Mouse (Mus musculus): Measurements from ENCODE around the gene Pde4d.

The Pde4d gene

DNA sequence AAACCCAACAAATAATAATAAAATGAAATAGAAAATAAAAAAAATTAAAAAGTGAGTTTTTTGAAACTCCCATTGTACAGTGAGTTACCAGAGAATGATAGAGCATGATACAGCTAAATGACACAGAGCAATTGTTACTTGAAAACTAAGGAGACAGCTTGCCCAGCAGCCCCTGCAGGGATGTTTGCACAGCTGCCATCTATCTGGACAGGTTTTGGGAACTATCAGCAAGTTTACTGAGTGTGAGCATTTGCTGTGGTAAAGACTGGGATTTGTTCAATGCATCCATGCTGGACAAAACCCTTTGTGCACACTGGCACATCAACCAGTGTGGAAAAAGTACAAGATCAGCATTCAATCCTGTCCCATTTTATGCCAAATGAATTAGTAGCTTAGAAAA is 843.3 kb downstream of the Pde4d start:
- DNase-seq (ENCODE audit: low spot score in 2 of 2) = no peak

DNA sequence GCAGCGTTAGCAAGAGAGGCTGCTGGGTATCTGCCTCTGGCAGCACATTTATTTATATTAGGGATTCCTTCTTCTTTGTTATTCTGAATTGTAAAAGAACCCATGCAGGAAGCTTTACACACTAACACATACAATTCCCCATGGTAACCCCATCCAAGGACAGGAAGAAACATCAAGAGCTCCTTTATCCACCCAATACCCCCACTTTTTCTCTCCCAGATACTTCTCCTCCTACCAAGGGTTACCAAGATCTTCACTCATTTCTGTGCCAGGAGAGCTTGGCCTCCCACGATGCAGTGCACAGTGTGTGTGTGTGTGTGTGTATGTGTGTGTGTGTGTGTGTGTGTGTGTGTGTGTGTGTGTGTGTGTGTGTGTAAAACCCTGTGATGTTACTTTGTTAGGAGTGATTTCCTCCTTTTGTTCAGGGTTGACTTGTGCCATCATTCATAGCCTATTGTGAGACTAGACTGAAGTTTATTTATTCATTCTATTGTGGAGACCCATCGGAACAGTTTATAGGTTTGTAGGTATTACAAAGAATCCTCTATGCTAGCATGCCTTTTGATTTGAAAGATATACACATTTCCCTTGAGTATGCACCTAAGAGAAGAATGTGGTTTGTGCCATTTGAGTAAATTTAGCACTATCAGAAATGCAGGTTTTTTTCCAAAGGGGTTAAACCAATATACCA is 846.7 kb downstream of the Pde4d start:
- DNase-seq (ENCODE audit: low spot score in 2 of 2) = no peak

DNA sequence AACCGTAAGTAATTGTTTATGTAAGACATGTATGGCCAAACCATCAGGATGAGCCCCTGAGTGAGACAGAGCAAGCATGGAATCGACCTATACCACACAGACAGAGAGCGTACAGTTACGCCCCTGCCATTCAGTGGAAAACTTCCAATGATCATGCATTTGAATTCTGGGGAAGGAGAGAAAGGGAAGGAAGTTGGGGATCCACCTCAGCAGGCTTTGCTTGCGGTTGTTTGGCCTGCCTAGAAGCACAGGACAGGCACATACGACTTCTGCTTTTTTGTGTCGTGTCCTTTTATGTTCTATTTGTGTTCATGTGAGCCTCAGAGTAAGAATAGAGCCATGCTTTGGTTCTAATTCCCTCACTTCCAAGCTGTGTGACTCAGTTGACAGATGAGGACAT is 849.1 kb downstream of the Pde4d start:
- DNase-seq (ENCODE audit: low spot score in 2 of 2) = no peak

DNA sequence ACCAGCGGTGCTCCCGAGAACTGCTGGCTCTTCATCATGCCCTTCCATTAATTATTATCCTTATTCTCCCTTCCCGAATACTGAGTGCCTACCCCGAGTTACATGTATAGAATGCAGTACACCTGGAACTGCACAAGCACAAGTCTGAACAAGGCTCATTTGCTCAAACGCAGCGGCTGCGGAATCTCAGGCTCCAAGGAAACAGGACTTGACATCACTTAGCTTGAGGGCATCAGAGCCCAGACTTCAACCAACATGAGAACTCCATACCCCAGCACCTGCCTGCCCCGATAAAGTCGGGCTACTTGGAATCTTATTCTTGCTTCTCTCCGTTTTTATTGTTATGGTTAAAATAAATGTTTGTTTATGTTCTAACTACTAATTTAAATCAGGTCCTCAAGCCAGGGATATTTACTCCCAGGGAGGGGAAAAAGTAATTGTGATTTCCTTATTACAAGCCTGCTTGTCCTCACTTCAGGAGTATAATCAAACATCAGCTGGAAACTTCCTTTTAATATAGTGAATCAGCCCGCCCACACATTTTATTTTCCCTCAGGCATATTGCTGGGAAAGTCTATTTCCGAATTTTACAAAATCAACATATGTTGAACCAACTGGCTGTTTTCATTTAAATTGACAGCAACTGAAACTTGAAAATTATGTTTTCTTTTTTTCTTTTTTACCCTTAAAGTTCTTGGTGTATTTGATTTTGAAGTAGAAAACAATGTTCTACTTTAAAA is 849.9 kb downstream of the Pde4d start:
- no peak for DNase-seq (ENCODE audit: low spot score in 2 of 2)

DNA sequence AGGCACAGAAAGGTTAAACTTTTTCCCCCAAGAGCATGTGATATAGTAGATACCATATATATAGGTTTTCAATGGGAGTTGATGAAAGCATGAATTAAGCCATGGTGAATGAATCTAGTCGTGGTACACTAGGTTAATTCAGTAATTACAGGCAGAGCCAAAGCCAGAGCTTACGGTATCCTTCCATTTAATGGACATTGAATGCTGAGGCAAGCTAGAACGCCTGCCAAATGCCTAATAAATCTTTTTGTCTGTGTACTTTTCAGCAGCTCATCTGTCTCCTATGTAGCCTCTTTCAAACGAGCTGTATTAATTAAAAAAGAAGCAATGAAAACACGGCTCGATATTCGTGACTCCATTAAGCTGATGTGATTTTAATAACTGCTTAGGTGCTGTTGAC is 862.8 kb downstream of the Pde4d start:
- DNase-seq (ENCODE audit: low spot score in 2 of 2) = no peak

DNA sequence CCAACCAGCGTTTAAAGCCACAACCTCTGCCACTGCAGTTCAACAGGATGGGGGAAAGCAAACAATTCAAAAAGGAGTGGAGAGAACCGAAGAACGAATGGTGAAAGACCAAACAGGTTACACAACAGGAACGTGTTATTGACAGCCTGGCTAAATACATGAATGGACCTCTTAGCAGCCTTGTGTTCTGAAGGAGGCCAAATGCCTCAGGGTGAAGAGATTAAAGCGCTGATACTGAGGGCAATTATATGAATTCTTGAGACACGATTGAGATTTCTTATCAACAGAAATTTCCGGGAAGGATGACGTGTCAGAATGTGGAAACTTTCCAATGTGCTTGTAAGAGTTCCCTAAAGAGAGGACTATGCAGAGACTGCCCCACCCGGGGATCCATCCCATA is 865.9 kb downstream of the Pde4d start:
- DNase-seq (ENCODE audit: low spot score in 2 of 2) = no peak

DNA sequence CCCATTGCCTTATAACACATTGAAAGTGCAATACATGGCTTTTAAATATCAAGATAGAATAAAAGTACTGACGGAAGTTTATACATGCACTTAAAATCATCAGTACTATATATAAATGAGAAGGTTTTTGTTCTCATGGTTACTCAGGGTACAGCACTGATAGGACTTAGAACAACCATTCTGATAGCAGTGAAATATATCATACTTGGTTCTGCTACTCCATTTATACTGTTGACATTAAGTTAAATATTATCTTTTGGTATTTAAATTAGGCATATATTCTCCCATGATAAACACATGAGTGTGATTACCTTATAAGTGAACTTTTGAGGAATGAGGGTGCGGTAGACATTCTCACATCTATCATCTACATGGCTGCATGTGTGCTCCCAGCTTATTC is 867.9 kb downstream of the Pde4d start:
- DNase-seq (ENCODE audit: low spot score in 2 of 2) = no peak

DNA sequence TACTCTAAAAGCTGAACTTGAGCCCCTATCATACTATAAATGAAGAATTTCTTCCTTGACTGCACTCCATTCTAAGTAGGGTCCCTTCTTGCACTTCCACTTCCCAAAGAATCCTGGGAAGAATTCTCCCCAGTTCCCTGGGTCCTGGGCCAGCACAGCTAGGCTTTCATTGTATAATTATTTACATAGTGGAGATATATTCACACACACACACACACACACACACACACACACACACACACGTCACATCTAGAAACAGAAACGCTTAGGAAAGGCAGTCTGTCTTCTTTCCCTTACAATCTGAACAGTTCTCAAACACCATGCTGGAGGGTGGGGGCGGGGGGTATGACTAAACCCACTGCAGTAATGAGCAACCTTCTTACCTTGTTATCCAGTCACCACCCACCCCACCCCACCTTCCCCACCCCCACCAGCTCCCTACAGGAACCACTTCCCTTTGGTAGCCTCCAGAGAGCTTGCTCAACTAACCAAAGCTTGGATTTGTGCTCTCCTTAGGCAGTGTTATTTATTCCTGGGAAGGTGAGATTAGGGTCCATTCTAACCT is 868.8 kb downstream of the Pde4d start:
- DNase-seq (ENCODE audit: low spot score in 2 of 2) = no peak

DNA sequence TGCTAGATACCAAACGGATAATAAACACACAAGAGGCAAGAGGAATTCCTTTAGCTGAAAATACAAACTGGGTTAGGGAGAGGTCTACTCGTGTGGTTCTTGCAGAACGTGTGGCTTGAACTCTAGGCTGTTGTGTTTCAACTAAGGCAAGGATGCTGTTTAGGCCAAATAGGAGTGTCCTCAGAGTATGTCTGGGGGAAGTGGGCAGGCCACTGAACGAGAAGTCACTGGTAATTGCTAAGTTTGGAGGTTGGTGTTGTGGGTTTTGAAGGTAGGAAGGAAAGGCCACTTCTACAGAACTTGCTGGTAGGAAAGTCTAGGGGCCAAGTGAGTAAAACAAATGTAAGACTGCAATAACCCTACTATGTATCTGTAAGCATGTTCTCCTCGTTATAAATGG is 876.3 kb downstream of the Pde4d start:
- no peak for DNase-seq (ENCODE audit: low spot score in 2 of 2)

DNA sequence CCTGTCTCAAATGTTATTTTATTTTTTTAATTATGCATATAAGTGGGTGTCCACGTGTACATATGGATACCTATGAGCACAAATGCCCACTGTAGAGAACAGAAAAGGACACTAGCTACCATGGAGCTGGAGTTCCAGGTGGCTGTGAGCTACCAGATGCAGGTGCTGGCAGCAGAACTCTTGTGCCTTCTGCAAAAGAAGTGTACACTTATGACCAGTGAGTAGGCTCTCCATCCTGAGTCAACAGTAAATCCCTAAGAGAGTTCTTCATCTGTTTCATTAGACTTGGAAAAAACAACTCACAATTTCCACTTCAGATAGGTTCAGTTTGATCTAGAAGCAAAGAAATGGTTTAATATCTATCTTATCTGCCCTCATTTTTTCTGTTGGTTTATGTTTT is 881.8 kb downstream of the Pde4d start:
- no peak for DNase-seq (ENCODE audit: low spot score in 2 of 2)

DNA sequence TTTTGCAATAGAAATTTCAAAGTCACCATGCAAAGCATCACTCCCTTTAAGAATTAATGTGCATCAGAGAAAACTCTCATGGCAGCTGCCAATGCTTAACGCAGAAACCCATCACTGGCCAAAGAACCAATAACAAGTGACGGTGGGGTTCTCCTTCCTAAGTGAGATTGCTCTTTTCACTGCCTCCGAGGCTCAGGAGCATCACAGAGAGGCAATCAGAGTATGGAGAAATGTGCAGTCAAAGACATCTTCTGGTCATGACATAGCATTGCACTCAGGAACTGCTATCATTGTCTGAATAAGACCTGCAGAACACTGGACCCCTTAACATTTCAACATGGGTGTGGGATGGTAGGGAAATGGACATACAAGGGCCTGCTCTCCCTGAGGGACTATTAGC is 892.2 kb downstream of the Pde4d start:
- DNase-seq (ENCODE audit: low spot score in 2 of 2) = no peak

DNA sequence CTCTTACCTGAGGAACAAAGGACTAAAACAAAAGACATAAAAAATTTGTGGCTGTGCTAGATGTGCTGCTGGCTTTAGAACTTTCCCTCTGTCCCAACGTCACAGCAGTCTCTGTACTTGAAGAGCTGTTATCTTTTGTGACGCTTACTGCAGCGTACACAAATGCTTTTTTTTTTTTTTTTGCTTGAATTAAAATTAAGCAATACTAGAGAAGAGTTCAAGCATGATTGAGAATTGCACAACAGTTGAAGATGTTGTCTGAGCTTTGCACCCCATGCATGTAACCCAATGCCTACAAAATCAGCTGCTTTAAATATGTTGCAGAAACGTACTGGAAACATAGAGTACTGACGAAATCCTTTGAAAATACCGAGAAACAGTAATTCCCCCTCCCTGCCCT is 892.7 kb downstream of the Pde4d start:
- no peak for DNase-seq (ENCODE audit: low spot score in 2 of 2)

DNA sequence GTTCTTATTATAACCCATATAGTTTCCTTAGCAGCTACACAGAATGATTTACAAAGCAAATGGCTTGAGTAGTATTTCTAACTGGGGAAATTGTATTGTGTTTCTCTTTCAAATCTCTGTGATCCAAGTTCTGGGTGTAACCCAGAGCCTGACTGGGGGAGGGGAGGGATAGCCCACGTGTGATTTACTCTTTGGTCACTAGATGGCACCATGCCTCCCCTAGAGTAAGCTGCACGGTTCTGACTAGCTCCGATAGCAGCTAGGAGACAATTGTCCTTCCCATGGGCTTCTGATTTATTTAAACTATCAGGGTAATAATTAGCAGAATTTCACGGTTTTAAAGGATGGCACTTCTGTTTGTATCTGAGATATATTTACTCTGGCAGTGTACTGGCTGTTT is 893.8 kb downstream of the Pde4d start:
- DNase-seq (ENCODE audit: low spot score in 2 of 2) = peak; percentile 59 to 76

DNA sequence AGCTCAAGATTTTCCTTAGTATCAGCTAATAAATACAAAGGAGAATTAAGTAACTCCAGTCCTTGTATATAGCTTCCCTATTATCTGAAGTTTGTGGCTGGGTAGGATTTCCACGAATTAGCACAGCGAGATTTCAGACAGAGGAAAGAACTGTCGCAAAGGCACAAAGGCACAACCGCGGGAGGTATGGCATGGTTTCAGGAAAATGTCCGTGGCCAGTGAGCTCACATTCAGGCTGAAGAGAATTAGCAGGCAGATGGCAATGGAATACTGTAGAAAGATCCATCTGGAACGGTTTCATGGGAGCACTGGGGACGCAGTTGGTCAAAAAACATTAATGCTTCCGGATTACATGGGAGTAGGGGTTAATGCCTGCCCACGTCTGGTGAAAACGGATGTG is 898.0 kb downstream of the Pde4d start:
- no peak for DNase-seq (ENCODE audit: low spot score in 2 of 2)

DNA sequence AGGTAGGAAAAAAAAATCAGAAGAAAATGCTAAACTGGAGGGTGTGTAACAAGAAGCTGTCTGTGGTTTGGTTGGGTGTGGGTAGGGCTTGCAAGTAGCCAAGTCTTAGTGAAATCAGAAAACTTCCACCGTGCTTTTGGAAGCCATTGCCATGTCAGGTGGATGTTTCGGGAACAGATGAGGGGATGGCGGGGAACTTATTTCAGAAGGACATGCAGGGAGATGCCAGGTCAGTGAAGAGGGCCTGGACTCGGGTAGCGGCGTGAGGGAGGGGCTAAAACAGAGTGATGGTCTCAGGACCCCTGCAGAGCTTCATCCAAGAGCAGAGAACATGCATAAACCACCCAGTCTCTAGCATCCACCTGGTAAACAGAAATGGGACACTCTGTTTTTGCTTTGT is 898.6 kb downstream of the Pde4d start:
- no peak for DNase-seq (ENCODE audit: low spot score in 2 of 2)

DNA sequence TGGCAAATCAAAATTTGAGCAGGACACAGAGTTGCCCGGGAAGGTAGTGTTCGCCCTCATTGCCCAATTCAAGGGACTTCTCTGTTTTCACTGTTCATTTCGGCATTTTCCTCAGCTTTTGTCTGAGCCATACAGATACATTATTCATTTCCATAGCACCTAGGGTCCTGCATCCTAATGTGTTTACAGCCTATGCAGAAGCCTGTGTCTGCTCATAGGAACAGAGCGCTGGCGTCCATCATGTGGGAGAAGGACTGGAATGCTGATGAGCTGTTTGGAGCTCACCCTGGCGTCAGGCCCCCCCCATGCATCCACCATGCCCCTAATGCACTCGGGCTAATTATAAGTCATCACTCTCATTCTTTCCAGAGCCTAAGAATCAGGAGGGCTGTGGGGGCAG is 900.4 kb downstream of the Pde4d start:
- no peak for DNase-seq (ENCODE audit: low spot score in 2 of 2)

DNA sequence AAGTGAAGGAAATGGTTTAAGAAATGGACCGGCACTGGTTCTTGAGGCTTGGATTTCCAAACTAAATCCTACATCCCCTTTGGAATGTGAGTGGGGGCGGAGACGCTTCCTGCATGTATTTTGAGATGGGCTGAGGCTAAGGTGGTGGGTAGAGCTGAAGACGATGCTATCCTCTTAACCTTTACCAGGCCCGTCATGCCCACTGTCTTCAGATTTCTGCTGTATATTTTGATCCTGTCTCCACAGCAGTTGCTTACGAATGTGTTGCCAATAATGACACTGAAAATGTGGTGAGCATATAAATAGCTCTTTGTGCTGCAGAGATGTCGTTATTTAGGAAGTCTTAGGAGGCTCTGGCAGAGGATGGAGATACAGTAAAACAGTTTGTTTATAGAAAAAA is 904.3 kb downstream of the Pde4d start:
- no peak for DNase-seq (ENCODE audit: low spot score in 2 of 2)

DNA sequence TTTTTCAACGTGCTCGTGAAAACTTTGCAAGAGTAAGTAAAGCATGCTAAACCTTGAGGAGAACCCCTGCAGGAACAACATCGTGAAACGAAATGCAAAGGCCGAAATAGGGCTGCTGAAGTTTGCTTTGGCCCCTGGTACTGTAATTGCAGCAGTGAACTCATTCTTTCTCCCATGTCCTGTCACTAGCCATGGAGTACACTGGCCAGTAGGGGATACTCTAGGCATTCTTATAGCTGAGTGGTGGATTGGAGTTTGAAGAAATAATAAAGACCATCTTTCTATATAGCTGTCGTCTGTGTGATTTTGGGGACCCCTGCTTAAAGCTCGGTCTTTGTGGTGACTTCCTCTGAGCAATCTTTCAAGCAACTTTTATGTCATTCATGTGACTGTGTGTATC is 906.5 kb downstream of the Pde4d start:
- DNase-seq (ENCODE audit: low spot score in 2 of 2) = no peak

DNA sequence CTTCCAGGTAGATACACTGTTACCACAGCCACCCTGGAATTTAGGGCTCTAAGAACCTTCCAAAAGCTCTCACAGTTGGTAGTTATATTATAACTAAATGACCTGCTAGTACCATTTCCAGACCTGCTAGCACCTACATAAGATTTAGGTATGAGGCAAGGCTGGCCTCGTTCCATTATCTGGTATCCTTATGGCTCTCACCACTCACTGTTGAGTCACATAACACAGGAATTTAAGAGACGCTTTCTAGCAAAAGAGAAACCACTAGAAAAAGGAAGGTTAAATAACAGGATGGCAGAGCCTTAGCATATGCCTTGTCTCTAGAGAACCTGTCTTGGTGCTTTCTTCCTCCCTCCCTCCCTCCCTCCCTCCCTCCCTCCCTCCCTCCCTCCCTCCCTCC is 910.2 kb downstream of the Pde4d start:
- DNase-seq (ENCODE audit: low spot score in 2 of 2) = no peak

DNA sequence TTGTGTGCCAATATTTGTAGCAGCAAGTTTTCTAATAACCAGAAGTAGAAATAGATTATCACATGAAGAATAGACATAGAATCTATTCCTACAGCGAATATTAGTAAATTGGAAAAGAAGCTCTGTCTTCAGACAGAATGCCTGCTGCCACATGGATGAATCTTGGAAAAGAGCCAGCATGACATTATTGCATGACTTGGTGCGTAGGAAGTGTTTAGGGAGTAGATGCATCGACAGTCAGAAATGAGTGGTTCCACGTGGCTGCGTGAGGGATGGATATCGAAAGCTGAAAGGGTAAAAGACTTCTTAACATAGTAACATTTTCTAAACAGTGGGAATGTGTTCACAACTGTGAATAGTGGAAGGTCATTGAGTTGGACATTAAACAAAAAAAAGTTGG is 912.6 kb downstream of the Pde4d start:
- no peak for DNase-seq (ENCODE audit: low spot score in 2 of 2)

DNA sequence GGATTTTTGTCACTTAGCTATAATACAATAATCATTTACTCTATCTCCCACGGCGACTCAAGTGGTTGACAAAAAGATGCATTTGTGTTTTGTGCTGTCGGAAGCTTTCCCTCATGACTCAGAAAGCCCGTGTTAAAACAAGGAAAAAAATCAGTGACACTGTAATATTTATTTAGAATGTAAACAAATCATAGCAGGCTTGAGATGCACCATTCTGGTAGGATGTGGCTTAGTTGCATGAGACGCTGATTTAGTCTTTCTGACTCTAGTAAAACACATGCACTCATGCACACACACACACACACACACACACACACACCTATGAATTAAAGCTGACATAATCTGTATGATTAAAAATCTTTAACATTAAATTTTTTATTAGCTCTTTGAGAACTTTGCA is 924.7 kb downstream of the Pde4d start:
- DNase-seq (ENCODE audit: low spot score in 2 of 2) = no peak

DNA sequence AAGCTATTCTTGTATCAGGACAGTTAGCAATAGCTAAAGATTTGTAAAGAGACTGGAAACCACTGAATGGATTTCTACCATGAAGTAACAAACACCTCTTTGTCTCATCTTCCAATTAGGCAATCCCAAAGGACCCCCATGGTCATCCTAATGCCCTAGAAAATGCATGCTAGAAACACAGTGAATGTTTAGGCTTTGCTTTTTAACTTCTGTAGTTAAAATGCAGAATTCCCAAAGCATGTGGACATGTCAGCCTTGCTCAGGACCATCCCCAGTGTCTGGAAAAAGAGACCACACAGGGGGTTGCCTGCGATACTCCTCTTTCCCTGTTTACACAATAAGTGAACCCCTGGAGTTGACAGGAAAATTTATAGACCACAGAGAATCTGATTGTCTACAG is 926.9 kb downstream of the Pde4d start:
- no peak for DNase-seq (ENCODE audit: low spot score in 2 of 2)

DNA sequence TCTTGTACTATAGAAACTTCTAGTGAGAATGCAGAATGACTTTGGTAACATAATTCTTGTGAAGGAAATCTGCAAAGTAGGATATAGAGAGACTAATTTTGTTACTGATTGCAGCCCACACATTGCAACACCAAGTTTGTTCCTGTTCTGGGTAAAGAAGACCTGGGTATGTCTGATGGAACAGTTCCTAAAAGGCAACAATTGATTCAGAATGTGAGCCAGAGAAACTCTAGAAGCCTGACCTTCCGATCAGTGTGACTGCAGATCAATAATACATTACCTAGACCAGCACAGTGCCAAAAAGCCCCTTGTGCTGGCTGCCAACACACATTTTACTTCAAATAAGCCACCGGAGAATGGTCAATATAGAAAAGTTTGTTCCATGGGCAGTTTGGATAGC is 930.4 kb downstream of the Pde4d start:
- no peak for DNase-seq (ENCODE audit: low spot score in 2 of 2)

Data from right cerebral cortex, postnatal 36 days (tissue).